In the genomic region with DNA sequence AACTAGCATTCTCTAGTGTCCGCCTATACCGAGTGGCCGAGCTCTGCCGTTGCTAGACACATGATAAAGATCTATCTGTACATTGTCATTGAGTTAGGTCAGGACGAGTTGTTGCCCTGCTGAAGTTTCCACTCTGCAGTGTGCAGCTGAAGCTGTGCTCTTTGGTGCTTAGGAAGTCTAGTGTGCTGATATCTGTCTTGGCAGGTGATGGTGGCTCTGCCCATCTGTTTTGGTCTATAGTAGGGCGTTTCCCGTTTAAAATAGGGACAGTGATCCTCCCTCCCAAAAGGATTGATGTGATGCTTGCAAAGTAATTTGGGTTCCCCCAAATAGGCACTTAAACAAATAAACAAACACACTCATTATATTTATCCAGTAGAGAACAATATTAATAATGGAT, we compare ENCODE assay signal across 15 mouse cellular contexts.
DNase-seq lines count a peak whose midpoint lies in the region; ATAC-seq lines count a peak whose summit lies in the region.
"Had no signal": no experiment of that assay in that cellular context is flagged by ENCODE, and none has a peak within 500 bp of the region (broad histone marks: within the 10 kb centered on the region; RNA-seq: fewer than 3 reads in every experiment).

No protein-coding gene starts in this region.

- H3K9ac ChIP-seq in liver, embryonic 12.5 days, result no peak overlapping the region
- H3K9ac ChIP-seq: forebrain, postnatal 0 days; hindbrain, embryonic 15.5 days; intestine, embryonic 15.5 days had no signal

- H3K4me1 ChIP-seq in liver, embryonic 12.5 days, result peaks cover 35% of the 10 kb centered on the region

- peaks cover 11% of the 10 kb centered on the region for H3K36me3 ChIP-seq in liver, embryonic 12.5 days
- H3K36me3 ChIP-seq: hindbrain, embryonic 15.5 days; intestine, embryonic 15.5 days had no signal

- H3K27me3 ChIP-seq in liver, embryonic 12.5 days (replicated peaks), result no peaks in the 10 kb centered on the region
- H3K27me3 ChIP-seq: hindbrain, embryonic 15.5 days; intestine, embryonic 15.5 days; megakaryocyte, embryonic 14.5 days; Patski had no signal

- no peak overlapping the region for H3K4me3 ChIP-seq in liver, embryonic 12.5 days
- H3K4me3 ChIP-seq: embryonic facial prominence, embryonic 10.5 days; hindbrain, embryonic 15.5 days; intestine, embryonic 15.5 days; layer of hippocampus, adult 2 months; megakaryocyte, embryonic 14.5 days; myocyte had no signal

- 54% methylated on average over 7 of the region's 7 CpGs for WGBS in liver, embryonic 12.5 days (ENCODE audit: insufficient replicate concordance)

- 0 out of 2 replicates have a peak, but pooled peaks have one; percentile 46 for ATAC-seq in liver, embryonic 12.5 days
- ATAC-seq in erythroblast, adult 5-6 weeks (replicated peaks; ENCODE audit: low FRiP score, poor library complexity, severe bottlenecking), result 0 out of 2 replicates have a peak, but pooled peaks have one; percentile 51
- ATAC-seq in megakaryocyte progenitor cell, adult 5-6 weeks (replicated peaks; ENCODE audit: poor library complexity), result peak; percentile 51; the same call in 1 of the 2 replicates

- H3K9me3 ChIP-seq in liver, embryonic 12.5 days (replicated peaks), result no peaks in the 10 kb centered on the region
- H3K9me3 ChIP-seq: embryonic facial prominence, embryonic 10.5 days; hindbrain, embryonic 15.5 days; intestine, embryonic 15.5 days; megakaryocyte, embryonic 14.5 days had no signal

- DNase-seq in liver, result no peak
- peak; percentile 35 for DNase-seq in retina, embryonic 14.5 days (ENCODE audit: low spot score)
- no peak for DNase-seq in layer of hippocampus, adult 8-10 months (ENCODE audit: low spot score in 2 of 2)
- no peak for DNase-seq in kidney, postnatal 36 days

- no peak overlapping the region for H3K27ac ChIP-seq in liver, embryonic 12.5 days
- H3K27ac ChIP-seq: embryonic facial prominence, embryonic 10.5 days; hindbrain, embryonic 15.5 days; intestine, embryonic 15.5 days; layer of hippocampus, adult 2 months had no signal

- no peak overlapping the region for H3K4me2 ChIP-seq in liver, embryonic 12.5 days
- H3K4me2 ChIP-seq: intestine, embryonic 15.5 days had no signal
